Mouse (Mus musculus) E14TG2a.4 (cell line): ENCODE data around the gene Ace.

Source experiments
- CTCF ChIP-seq: conservative IDR thresholded peaks from 2 replicates; pipeline ENCODE4 v1.5.1; 2014; ENCODE audit warnings: low read length
- NANOG ChIP-seq: IDR thresholded peaks from 2 replicates; pipeline ENCODE4 v1.6.1; 2014; ENCODE audit warnings: borderline replicate concordance, low read length, mixed read lengths

GRCm38 (mm10) chr11:106013556-106014225 is 45.9 kb downstream of the Ace start:
- no peak for TF ChIP-seq CTCF
- no peak for TF ChIP-seq NANOG
